Mouse (Mus musculus): ENCODE measurements around the gene Ptgds.
A peak's percentile ranks its signal among the peaks of the same experiment; 100 is the strongest.

The Ptgds gene

DNA sequence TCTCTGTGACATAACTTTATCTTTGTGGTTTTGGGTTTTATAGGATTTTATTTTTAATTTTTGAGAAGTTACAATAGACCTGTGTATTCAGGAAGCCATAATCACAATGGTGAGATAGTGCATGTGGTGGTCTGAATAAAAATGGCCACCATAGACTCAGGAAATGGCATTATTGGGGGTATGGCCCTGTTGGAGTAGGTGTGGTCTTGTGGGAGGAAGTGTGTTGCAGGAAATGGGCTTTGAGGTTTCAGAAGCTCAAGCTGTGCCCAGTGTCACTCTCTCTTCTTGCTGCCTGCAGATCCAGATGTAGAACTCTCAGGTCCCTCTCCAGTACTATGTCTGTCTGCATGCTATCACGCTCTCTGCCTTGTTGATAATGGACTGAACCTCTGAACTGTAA, 10.7 kb upstream of the Ptgds start:
- DNase-seq (ENCODE audit: extremely low spot score), result no peak

- no peak for DNase-seq (ENCODE audit: extremely low spot score)
Measured at GRCm38 (mm10) chr2:25479551-25480311, 9.9 kb upstream of the Ptgds start.

DNA sequence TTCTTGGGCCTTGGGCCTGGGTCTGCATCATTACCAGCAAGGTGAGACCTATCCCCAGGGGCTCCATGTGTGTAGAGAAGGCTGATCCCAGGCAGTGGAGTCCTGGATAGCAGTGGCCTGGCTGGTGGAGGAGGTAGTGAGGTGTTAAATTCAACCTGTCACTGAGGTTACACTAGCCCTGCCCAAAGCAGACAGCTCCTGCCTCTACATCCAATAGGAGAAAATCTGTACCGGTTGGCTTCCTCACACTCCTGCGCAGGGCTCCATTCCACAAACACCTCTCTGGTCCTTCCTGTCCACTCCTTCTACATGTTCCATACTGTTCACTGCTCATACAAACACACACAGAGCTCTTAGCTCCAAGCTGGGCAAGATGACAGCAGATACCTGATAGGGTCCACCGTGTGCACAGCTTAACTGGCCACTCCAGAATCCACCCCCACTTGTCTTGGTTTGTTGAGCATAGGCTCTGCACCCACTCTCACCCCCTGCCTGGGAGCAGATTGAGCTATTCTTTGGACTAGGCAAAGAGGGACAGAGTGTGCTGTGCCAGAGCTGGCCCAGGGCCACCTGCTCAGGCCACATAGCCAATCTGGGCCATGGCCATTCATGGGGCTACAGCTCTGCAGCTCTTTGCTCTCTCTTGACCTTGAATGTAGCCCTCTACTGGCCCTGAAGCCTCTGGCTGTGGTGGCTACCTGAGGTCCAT, 8.3 kb upstream of the Ptgds start:
- DNase-seq (ENCODE audit: extremely low spot score), result no peak

- no peak for DNase-seq (ENCODE audit: extremely low spot score)
Measured at GRCm38 (mm10) chr2:25477541-25477940, 7.7 kb upstream of the Ptgds start.

- DNase-seq (ENCODE audit: extremely low spot score), result no peak
Measured at GRCm38 (mm10) chr2:25472550-25472949, 2.7 kb upstream of the Ptgds start.

DNA sequence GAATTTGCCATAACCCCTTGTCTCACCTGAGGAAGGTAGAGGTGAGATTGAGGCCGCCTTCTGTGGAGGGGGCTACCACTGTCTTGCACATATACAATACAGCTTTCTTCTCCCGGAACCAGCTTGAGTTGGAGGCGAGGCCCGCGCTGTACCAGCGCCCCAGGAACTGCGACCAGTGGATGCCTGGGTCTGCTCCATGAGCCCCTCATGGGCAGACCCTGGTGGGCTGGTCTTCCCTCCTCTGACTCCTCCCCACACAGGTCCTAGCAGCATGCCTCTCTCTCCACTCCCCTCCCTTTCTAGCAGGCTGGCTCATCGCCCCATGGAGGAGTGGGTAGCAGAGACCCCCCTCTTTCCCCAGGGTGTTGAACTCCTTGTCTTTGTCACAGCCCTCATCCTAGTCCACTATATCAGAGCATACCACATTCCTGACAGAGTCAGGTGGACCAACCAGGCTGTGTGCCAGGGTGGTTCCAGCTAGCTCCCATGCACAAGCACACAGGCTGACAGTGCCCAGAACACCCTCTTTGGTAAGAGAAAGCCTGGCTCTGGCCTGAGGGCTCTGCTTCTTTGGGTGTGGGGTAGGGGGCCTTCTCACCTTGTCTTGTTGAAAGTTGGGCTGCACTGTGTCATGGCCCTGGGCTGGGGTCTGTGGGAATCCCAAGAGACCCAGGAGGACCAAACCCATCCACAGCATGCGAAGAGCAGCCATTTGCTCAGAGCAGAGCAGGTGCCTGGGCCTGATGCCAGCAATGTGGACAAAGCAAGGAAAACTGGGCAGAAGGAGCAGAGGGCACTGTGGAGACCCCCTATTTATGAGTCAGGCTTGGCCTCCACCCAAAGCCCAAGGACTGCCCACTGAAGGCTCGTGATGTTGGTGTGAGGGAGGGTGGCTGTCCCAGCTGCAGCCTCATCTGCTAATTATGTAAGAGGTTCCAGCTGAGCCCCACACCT, 607 bp downstream of the Ptgds start:
- no peak for DNase-seq (ENCODE audit: extremely low spot score)

DNA sequence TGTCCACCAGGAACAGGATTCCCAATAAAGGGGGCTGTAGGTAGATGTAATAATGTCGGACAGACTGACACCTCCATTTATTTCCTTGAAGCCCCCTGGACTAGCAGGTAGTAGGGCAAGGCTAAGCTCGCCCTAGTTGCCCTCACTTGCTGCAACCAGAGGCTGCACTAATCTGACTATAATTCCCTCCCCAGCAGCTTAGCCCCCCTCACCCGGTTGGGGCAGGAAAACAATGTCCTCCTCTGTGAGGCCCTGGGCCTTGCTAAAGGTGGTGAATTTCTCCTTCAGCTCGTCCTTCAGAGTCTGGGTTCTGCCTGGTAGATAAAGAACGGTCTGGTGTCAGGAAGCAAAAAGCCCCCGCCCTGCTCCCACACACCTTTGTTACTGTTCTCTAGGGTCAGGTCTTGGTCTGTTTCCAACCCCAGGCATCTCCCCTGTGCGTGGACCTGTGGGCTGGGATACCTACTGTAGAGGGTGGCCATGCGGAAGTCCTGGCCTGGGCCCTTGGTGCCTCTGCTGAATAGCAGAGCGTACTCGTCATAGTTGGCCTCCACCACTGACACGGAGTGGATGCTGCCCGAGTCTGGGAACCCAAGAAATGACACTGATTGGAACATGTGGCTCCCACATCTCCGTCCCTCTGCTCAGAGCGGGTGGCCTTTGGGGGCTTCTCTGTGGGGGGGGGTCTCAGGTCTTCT, 2.1 kb downstream of the Ptgds start:
- DNase-seq (ENCODE audit: extremely low spot score), result no peak

- peak; percentile 5 for DNase-seq (ENCODE audit: extremely low spot score)
Measured at GRCm38 (mm10) chr2:25465816-25466635, 3.8 kb downstream of the Ptgds start.

DNA sequence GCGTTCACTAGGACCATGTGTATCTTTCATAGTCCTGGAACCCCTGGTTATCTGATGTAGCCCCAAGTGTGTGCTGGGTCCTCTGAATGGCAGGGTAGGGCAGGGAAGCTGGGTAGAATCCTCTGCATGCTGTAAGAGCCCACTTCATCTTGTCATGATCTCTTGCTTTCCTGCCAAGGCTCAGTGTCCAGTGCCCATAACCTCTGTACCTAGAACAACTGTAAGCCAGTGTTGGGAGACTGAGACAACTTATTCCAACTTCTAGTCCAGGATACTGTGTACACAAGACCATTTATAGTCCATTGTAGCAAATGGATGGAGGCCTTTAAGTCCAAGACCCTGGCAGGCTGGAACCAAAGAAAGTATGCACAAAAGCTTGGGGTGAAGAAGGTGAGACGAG, 4.6 kb downstream of the Ptgds start:
- no peak for DNase-seq (ENCODE audit: extremely low spot score)

- DNase-seq (ENCODE audit: extremely low spot score), result no peak
Measured at GRCm38 (mm10) chr2:25463630-25464029, 6.2 kb downstream of the Ptgds start.

DNA sequence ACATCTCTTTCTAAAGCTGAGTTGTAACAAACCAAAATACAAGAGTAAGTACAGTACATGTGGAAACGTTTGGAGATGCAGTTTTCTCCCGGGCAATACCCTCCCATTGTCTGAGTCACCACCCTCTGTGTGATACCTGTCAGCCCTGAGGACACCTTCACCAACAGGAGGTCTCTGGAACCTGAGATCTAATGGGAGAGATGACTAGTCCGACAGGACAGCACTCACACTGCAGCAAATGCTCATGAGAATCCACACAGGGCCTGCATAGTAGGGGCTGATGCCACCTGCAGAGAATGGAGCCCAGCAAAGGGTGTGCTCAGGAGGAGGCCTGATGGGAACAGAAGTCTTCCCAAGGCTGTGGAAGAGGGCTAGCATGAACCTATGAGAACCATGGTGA, 8.4 kb downstream of the Ptgds start:
- DNase-seq (ENCODE audit: extremely low spot score), result no peak

- DNase-seq (ENCODE audit: extremely low spot score), result peak; percentile 87
Measured at GRCm38 (mm10) chr2:25460551-25461309, 9.1 kb downstream of the Ptgds start, which contains the start of gene Paxx. Paxx (minus strand) TSS chr2:25461094.

DNA sequence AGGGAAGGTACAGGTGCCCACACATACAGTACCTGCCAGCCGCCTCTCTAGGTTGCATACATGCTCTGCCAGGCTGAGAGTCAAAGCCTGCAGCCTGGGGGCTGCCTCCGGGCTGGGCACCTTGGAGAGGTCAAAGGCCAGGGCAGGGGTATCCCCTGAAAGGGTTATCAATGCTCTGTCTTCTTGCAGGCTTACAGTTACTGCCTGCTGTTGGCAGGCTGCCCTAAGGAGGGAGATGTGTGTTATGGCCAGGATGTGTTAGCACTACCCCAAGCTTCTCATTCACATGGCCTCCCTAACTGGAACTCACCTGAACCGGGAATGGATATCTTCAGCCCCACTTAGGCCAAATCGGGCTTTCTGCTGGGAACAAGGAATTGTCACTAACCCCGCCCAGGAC, 9.7 kb downstream of the Ptgds start:
- no peak for DNase-seq (ENCODE audit: extremely low spot score)

- no peak for DNase-seq (ENCODE audit: extremely low spot score)
Measured at GRCm38 (mm10) chr2:25458911-25459310, 10.9 kb downstream of the Ptgds start.

DNA sequence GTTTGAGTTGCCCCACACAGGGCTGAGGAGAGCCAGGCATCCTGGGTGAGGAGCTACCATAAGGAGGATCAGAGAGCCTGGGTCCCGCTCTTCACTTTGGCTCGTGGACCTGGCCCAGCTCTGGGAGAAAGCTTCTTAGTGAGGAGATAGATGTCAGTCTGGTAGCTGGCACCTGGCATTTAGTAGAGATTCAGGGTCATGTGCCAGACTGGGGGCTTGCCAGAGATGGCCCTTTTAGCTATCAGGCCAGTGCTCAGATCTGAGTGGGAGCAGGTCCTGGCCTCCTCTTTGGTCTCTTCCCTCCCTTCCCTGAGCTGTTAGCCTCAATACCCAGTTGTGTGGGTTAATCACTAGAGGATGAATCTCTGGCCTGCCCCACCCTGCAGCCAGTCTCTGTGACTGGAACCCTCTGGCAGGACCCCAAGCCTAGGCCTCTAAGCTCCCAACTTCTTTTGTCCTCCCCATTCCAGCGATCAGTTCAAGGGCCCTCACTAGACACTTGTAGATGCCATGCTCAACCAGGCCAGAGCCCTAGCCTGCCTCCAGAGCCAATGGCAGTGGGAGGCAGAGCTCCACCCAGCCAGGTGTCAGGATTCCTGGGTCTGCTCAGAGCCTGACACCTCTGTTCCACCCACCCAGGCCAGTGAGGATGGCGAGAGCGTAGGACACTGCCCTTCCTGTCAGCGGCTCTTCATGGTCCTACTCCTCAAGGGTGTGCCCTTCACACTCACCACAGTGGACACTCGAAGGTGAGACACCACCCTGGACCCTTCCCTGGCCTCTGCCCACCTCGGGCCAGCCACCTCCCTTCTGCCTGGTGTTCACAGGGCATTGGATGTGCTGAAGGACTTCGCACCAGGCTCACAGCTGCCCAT, 12.6 kb downstream of the Ptgds start:
- DNase-seq (ENCODE audit: extremely low spot score), result no peak

GRCm38 (mm10) chr2:25456205-25456953, 13.5 kb downstream of the Ptgds start, which contains the start of gene Clic3:
Clic3 (plus strand) TSS chr2:25456838.
- DNase-seq (ENCODE audit: extremely low spot score), result no peak

DNA sequence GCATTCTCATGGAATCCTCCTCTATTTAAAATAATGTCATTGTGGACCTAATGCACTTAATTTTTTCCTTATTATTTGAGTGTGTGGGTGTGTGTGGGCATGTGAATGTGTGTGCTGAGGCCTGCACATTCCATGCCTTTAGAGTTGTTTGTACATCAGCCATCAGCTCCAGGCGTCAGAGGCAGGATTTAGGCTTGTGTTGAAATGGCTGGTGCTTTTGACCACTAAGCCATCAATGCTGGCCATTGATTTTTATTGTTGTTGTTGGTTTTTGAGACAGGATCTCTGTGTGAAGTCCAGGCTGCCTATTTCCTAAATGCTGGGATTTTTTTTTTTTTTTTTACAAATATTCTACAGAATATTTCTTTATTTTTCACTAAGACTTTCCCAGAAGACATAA, 16.9 kb downstream of the Ptgds start:
- DNase-seq (ENCODE audit: extremely low spot score), result no peak

All from embryo, embryonic 9.5 days (tissue).